Mouse (Mus musculus): ENCODE data around the gene Slc25a1.

DNA sequence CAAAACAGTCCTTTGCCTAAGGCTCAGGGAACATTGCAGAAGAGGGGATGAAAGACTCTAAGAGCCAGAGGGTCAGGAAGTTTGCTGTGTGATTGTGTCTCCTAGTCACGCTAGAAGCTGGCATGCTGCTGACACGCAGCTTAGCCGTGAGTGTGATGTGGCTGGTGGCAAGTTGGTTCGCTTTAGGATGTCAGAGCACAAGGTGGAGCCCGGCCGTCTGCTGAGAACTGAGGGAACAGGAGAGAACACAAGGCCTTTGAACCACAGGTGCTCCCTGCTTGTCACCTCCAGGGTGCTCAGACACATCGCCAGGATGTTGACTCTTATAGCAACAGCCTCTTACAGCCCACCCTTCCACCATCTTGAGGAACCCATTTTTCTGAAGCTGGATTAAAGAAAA is 34.1 kb upstream of the Slc25a1 start:
- no peak for TF ChIP-seq CTCF (IDR thresholded peaks at IDR 0.05; ENCODE audit: low read depth, low read length)
- no peak for TF ChIP-seq POLR2A (IDR thresholded peaks at IDR 0.05; ENCODE audit: borderline replicate concordance, low read depth, low read length)

Measured in bone marrow macrophage, adult 2 months (primary cell).